Mouse (Mus musculus): ENCODE results near the gene S1pr4. TPM values are rescaled to one million over a fixed set of nuclear protein-coding genes. Genes with fewer than 3 reads are reported as not detected.

S1pr4 gene
- polyA plus RNA-seq, 1 experiment from 2014 or later: 1.3 TPM

DNA sequence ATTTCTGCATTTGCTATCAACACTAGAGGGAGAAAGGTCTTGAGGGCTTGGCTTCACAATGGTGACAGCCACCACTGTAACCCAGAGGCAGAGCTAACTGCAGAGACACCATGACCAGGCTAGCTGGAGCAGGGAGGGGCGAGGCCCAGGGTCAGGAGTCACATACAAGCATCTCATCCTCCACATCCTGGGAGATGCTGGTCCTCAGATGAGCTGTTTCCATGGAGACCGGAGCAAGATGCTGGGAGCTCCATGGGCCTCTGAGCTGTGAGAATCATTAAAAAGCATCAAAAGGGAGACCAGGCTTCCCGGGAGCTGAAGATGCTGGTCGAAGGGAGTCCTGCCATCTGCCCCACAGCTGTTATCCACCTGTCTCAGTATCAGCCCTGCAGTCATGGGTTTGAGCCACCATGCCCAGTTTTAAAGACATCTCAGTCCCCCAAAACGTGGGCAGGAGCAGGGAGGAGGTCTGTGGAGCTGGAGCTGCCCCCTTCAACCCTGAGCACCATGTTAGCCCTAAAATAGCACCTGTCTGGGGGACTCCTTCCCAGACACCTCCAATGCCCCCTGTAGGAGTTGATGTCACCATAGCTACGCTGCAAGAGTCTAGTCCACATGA, 15.4 kb downstream of the S1pr4 start:
- no peak overlapping the region for H3K9ac ChIP-seq
- DNase-seq: no peak
- H3K4me3 ChIP-seq (ENCODE audit: low read depth, low read length): no peak overlapping the region
- H3K4me1 ChIP-seq (ENCODE audit: insufficient read depth): no peaks in the 10 kb centered on the region
- H3K4me2 ChIP-seq: no peak overlapping the region
- WGBS: 52% methylated on average over 6 of the region's 6 CpGs
- peaks cover 30% of the 10 kb centered on the region for H3K36me3 ChIP-seq (ENCODE audit: insufficient read depth)
- no peaks in the 10 kb centered on the region for H3K9me3 ChIP-seq (ENCODE audit: low read depth, low read length)
- TF ChIP-seq CTCF (IDR thresholded peaks at IDR 0.05; ENCODE audit: low read depth): no peak
- H3K27me3 ChIP-seq (ENCODE audit: insufficient read depth, low read length): peaks cover 21% of the 10 kb centered on the region
- H3K27ac ChIP-seq (ENCODE audit: low read depth): no peak overlapping the region
- ATAC-seq (ENCODE audit: insufficient read depth): no peak

DNA sequence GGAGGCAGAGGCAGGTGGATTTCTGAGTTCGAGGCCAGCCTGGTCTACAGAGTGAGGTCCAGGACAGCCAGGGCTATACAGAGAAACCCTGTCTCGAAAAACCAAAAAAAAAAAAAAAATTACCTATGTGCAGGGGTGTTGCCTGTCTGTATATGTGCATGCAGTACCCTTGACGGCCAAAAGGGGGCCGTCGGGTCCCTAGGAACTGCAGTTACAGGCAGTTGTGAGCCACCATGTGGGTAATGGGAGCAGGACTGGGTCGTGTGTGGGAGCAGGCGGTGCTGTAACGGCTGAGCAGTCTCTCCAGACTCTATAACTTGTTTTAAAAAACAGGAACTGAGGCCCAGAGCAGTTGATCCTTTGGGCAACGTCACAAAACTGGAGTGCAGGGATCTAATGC, 15.9 kb downstream of the S1pr4 start:
- H3K9me3 ChIP-seq (ENCODE audit: low read depth, low read length): no peaks in the 10 kb centered on the region
- no peak overlapping the region for H3K4me2 ChIP-seq
- no peaks in the 10 kb centered on the region for H3K4me1 ChIP-seq (ENCODE audit: insufficient read depth)
- 16% methylated on average over 9 of the region's 9 CpGs for WGBS
- peaks cover 21% of the 10 kb centered on the region for H3K27me3 ChIP-seq (ENCODE audit: insufficient read depth, low read length)
- H3K27ac ChIP-seq (ENCODE audit: low read depth): no peak overlapping the region
- peaks cover 25% of the 10 kb centered on the region for H3K36me3 ChIP-seq (ENCODE audit: insufficient read depth)
- peak; percentile 55 for DNase-seq
- ATAC-seq (ENCODE audit: insufficient read depth): no peak
- TF ChIP-seq CTCF (IDR thresholded peaks at IDR 0.05; ENCODE audit: low read depth): peak; percentile 69
- H3K9ac ChIP-seq: no peak overlapping the region
- no peak overlapping the region for H3K4me3 ChIP-seq (ENCODE audit: low read depth, low read length)

DNA sequence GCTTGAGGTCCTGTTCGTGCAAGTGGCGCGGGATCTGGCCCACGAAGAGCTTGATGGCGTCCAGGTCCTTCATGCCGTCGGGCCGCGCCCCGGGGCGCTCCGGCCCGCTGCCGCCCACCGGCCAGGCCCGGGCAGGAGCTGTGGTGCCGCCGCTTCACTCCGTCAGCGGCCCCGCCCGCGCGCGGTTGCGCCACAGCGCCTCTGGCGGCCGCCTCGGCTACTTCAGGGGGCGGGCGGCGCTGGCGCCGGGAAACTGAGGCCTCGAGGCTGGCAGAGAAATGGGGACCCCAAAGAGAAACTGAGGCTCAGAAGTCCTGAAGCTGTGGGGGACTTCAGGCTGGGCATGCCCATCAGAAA, 17.4 kb downstream of the S1pr4 start, which contains the start of gene Celf5:
Gene Celf5 (minus strand): TSS at position 177 of the 357 bp plus-strand sequence.
- H3K36me3 ChIP-seq (ENCODE audit: insufficient read depth): peaks cover 10% of the 10 kb centered on the region
- ATAC-seq (ENCODE audit: insufficient read depth): peak; percentile 25; the same call in 1 of the 2 replicates
- peak within 1 kb of the TSS; percentile 39 for H3K4me3 ChIP-seq (ENCODE audit: low read depth, low read length)
- TF ChIP-seq CTCF (IDR thresholded peaks at IDR 0.05; ENCODE audit: low read depth): peak; percentile 49; the same call in 1 of the 2 replicates
- no peak within 1 kb of the TSS for H3K27ac ChIP-seq (ENCODE audit: low read depth)
- H3K4me2 ChIP-seq: peak within 1 kb of the TSS; percentile 76
- peak within 1 kb of the TSS; percentile 41; the same call in 1 of the 2 replicates for H3K9ac ChIP-seq
- H3K9me3 ChIP-seq (ENCODE audit: low read depth, low read length): no peaks in the 10 kb centered on the region
- DNase-seq: peak; percentile 65
- H3K4me1 ChIP-seq (ENCODE audit: insufficient read depth): no peaks in the 10 kb centered on the region
- H3K27me3 ChIP-seq (ENCODE audit: insufficient read depth, low read length): peaks cover 21% of the 10 kb centered on the region
- WGBS: 0% methylated on average over 36 of the region's 36 CpGs

DNA sequence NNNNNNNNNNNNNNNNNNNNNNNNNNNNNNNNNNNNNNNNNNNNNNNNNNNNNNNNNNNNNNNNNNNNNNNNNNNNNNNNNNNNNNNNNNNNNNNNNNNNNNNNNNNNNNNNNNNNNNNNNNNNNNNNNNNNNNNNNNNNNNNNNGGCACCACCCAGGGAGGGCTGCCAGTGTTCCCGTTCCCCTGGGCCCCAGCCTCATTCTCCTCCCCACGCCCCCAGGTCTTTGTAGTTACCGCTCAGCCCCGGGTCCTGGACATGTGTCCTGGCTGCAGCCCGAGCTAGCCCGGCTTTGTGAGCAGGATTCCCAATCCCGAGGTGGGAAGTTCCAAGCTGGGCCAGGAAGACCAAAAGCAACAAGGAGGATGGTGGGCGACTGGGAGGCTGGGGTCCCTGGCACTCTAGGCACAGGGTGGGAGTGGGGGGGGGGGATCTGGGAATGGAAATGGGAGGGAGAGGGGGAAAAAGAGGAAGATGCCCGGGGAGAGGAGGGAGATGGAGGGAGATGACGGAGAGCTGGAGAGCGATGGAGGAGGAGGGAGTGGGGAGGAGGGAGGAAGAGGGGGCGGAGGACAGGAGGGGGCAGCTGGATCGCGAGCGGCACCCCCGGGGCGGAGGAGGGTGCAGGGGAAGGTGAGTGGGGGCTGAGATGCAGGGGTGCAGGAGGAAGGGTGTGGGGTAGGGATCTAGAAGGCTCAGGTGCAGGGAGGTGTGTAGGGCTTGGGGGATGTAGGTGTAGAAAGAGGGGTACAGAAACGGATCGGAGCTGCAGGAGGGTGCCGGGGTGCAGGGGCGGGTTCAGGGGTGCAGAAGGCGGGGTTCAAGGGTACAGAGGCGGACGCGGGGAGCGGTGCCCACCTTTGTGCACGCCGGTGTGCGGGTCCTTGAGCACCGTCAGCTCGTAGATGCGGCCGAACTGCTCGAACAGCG, 18.1 kb downstream of the S1pr4 start:
- no peak for DNase-seq
- TF ChIP-seq CTCF (IDR thresholded peaks at IDR 0.05; ENCODE audit: low read depth): no peak
- H3K9ac ChIP-seq: peak overlapping the region; percentile 41; the same call in 1 of the 2 replicates
- peak overlapping the region; percentile 76 for H3K4me2 ChIP-seq
- H3K27me3 ChIP-seq (ENCODE audit: insufficient read depth, low read length): peaks cover 21% of the 10 kb centered on the region
- peak overlapping the region; percentile 39 for H3K4me3 ChIP-seq (ENCODE audit: low read depth, low read length)
- no peak overlapping the region for H3K27ac ChIP-seq (ENCODE audit: low read depth)
- H3K4me1 ChIP-seq (ENCODE audit: insufficient read depth): no peaks in the 10 kb centered on the region
- H3K9me3 ChIP-seq (ENCODE audit: low read depth, low read length): no peaks in the 10 kb centered on the region
- H3K36me3 ChIP-seq (ENCODE audit: insufficient read depth): peaks cover 4% of the 10 kb centered on the region
- ATAC-seq (ENCODE audit: insufficient read depth): 0 out of 2 replicates have a peak, but pooled peaks have one; percentile 2
- WGBS: 4% methylated on average over 35 of the region's 35 CpGs

DNA sequence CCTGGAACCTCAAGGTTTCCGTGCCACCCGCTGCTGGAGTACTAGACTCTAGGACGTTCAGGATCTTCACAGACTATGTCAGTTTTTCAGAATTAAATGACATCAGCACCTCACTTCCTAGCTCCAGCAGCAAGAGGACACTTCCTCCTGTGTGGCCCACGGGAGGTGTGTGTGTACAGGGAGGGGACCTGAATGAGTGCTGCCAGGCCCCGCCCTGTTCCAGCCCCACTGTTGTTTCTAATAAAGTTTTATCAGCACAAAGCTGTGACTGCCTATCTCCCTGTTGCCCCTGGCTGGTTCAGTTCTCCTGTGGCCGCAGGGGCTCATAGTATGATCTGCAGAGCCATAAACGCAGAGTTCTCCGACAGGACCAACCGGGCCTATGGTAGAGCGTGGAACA, 25.5 kb downstream of the S1pr4 start:
- ATAC-seq (ENCODE audit: insufficient read depth): no peak
- peaks cover 30% of the 10 kb centered on the region for H3K27me3 ChIP-seq (ENCODE audit: insufficient read depth, low read length)
- WGBS: 75% methylated on average over 10 of the region's 10 CpGs

DNA sequence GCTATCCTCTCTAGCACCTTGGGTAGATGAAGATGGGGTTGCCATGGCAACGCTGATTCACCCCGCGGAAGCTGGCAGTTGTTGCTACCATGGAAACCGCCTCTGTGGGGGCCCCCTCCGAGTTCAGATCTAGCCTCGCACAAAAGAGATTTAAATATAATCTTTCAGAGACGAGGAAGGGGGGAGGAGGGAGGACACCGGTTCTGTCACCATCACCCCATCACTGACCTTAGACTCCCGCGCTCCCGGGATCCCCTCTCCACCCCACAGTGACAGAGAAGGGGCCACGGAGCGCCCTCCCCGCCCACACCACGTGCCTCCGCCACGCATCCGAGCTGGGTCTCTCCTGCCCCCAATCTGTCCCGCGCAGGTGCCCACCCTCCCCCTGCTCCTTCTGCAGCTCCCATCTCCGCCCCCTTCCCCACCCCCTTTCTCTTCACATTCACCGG, 26.9 kb downstream of the S1pr4 start:
- no peak for TF ChIP-seq CTCF (IDR thresholded peaks at IDR 0.05; ENCODE audit: low read depth)
- WGBS: 2% methylated on average over 22 of the region's 22 CpGs
- ATAC-seq (ENCODE audit: insufficient read depth) (no peak), DNase-seq (no peak)
- Histone ChIP-seq H3K27me3 (ENCODE audit: insufficient read depth, low read length) (peaks cover 30% of the 10 kb centered on the region), H3K4me3 (ENCODE audit: low read depth, low read length) (no peak overlapping the region), H3K4me2 (no peak overlapping the region), H3K36me3 (ENCODE audit: insufficient read depth) (no peaks in the 10 kb centered on the region), H3K9me3 (ENCODE audit: low read depth, low read length) (no peaks in the 10 kb centered on the region), H3K27ac (ENCODE audit: low read depth) (no peak overlapping the region), H3K4me1 (ENCODE audit: insufficient read depth) (no peaks in the 10 kb centered on the region), H3K9ac (no peak overlapping the region)

More for the DNA sequence above, 25.5 kb downstream of the S1pr4 start:
- Histone ChIP-seq H3K4me3 (ENCODE audit: low read depth, low read length) (no peak overlapping the region), H3K9me3 (ENCODE audit: low read depth, low read length) (no peaks in the 10 kb centered on the region), H3K4me2 (no peak overlapping the region), H3K27ac (ENCODE audit: low read depth) (no peak overlapping the region), H3K36me3 (ENCODE audit: insufficient read depth) (no peaks in the 10 kb centered on the region), H3K9ac (no peak overlapping the region), H3K4me1 (ENCODE audit: insufficient read depth) (no peaks in the 10 kb centered on the region)
- DNase-seq: no peak
- TF ChIP-seq CTCF (IDR thresholded peaks at IDR 0.05; ENCODE audit: low read depth): no peak

All from lung, embryonic 14.5 days (tissue).